Mouse (Mus musculus) small intestine, adult 2 months (tissue): ENCODE results near the gene Ube2e1.

ENCODE experiments used
- CTCF ChIP-seq: fragments of 200-500 bp; IDR thresholded peaks from 2 replicates; pipeline ENCODE4 v1.5.1; 2012; ENCODE audit warnings: low read depth, mild to moderate bottlenecking, control low read depth, inconsistent platforms, low read length, moderate library complexity, mixed read lengths; ENCODE audit not compliant: insufficient replicate concordance, insufficient read length; ENCODE audit errors: extremely low read depth
- POLR2A ChIP-seq: fragments of 200-500 bp; IDR thresholded peaks from 2 replicates; pipeline ENCODE4 v1.6.1; 2012; ENCODE audit warnings: low read depth, mild to moderate bottlenecking, control low read depth, inconsistent platforms, low read length, moderate library complexity

DNA sequence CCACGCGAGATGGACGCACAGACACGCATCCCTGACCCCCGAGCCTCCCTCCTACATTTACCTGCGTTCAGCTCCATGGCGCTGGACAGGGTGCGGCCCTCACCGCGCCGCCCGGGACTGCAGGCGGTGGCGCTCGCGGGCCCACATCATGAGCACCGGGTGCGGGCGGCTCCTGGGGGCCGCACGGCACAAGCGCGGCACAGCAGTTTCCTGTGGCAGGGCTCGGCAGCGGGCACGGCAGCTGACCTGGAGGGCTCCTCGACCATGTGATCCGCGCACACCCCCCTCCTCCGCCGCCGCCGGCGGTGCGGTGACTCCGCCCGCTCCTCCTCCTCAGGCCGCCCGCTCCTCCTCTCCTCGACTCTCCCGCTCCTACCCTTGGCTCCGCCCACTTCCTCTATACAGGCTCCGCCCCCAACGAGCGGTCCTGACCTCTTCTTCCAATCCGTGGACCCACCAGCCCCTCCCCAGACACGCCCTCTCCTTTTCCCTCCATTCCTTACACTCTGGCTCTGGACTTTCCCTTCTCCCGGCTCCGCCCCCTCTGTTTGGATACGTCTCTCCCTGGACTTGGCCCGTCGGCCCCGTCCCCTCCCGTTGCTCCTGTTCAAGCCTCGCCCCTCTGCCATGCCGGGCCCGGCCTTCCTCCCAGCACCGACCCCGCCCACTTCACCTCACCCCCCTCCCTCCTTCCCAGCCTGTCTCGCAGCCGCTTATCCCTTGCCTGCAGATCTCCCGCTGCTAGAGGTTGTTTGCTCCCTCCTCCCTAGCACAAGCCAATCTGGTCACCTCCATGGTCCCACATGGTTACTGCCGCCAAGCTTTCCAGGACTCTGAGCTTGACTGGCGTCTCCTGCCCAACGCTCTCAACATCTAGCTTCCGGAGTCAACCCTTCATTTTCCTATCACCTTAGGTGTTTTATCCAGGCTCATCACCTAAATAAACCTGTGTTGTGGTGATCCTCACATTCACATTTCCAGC, 92.6 kb downstream of the Ube2e1 start, which contains the start of gene Nr1d2:
- TF ChIP-seq POLR2A: peak; percentile 76
- no peak for TF ChIP-seq CTCF
